Mouse (Mus musculus) kidney, adult 11 months (tissue): ENCODE data around the gene Dmtf1.
A peak's percentile ranks its signal among the peaks of the same experiment; 100 is the strongest.

Experiments used
- DNase-seq: peaks from one replicate; pipeline ENCODE4 v3.0.0; 2022

Gene Dmtf1

GRCm38 (mm10) chr5:9107296-9108089 lies 54.1 kb downstream of the Dmtf1 start:
- DNase-seq: no peak

GRCm38 (mm10) chr5:9106806-9107205 lies 54.8 kb downstream of the Dmtf1 start:
- peak; percentile 57 for DNase-seq

- no peak for DNase-seq
These were observed 57.6 kb downstream of the Dmtf1 start for GRCm38 (mm10) chr5:9103958-9104357.

- no peak for DNase-seq
These were observed 58.9 kb downstream of the Dmtf1 start for GRCm38 (mm10) chr5:9102696-9103095.

GRCm38 (mm10) chr5:9100849-9101801 lies 60.5 kb downstream of the Dmtf1 start:
- peak; percentile 60 for DNase-seq

GRCm38 (mm10) chr5:9100207-9100848 lies 61.2 kb downstream of the Dmtf1 start, which contains the start of gene Tmem243:
Tmem243 (plus strand) TSS chr5:9100668.
- DNase-seq: peak; percentile 93

GRCm38 (mm10) chr5:9093490-9093889 lies 68.1 kb downstream of the Dmtf1 start:
- DNase-seq: no peak

- no peak for DNase-seq
These were observed 68.9 kb downstream of the Dmtf1 start for GRCm38 (mm10) chr5:9092716-9093115.

- no peak for DNase-seq
These were observed 71.0 kb downstream of the Dmtf1 start for GRCm38 (mm10) chr5:9090493-9091106.

- DNase-seq: no peak
These were observed 74.5 kb downstream of the Dmtf1 start for GRCm38 (mm10) chr5:9086924-9087719.

GRCm38 (mm10) chr5:9079773-9080501 lies 81.6 kb downstream of the Dmtf1 start:
- no peak for DNase-seq

GRCm38 (mm10) chr5:9073177-9073854 lies 88.3 kb downstream of the Dmtf1 start:
- no peak for DNase-seq

- no peak for DNase-seq
These were observed 90.2 kb downstream of the Dmtf1 start for GRCm38 (mm10) chr5:9071360-9071759.

GRCm38 (mm10) chr5:9069599-9070209 lies 91.9 kb downstream of the Dmtf1 start:
- no peak for DNase-seq

- DNase-seq: peak; percentile 17
These were observed 92.7 kb downstream of the Dmtf1 start for GRCm38 (mm10) chr5:9068886-9069285.
